Mouse (Mus musculus) ovary, adult 18-20 months (tissue): ENCODE measurements around the gene Pih1d1.
"Not testable (repeated sequence)": the region's sequence is repeated elsewhere in the genome, so short reads cannot be mapped to it uniquely, and the experiment has no call there.

ENCODE experiments used
- DNase-seq: peaks from one replicate; pipeline ENCODE4 v3.0.0; 2022; ENCODE audit warnings: low spot score, mixed read lengths

Gene Pih1d1

DNA sequence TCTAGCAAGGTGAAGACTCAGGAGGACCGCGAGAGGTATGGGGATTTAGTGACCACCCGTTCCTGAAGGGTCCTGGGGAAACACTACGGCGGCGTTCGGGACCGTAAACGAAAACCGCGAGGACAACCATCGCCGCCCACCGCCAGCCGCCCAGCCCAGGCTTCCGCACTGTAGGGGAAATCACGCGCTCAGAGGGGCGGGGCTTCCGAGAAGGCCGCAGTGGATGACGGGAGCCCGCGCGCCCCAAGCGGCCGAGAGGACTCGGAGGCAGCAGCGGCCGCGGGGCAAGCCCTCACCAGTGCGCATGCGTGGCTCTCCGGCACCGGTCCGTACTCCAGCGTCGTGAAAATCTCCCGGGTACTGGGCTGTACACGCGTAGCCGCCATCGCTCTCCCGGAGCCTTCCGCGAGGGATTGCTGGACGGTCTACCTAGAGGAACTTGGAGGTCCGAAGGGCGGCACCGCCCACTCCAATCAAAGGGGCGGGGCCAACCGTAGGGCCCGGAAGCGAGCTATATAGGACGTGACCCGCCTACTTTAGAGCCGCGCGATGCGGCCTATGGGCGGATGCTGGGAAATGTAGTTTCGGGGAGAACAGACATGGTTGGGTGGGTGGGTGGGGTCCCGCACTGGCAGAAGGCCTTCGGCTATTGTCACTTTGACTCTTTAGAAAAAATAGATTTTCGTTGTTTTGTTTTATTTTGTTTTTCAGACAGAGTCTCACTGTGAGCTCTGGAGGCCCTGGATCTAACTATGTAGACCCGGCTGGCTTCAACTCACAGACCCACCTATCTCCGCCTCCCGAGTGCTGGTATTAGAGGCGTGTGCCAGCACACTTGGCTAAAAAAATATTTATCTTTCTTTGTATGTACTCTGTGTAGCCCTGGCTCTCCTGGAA is at the start of gene Pih1d1, which contains the start of gene Aldh16a1:
Pih1d1 (plus strand) TSS at position 208 of the 897 bp plus-strand sequence.
Aldh16a1 (minus strand) TSS at position 489 of the 897 bp plus-strand sequence.
- DNase-seq = peak; percentile 92

DNA sequence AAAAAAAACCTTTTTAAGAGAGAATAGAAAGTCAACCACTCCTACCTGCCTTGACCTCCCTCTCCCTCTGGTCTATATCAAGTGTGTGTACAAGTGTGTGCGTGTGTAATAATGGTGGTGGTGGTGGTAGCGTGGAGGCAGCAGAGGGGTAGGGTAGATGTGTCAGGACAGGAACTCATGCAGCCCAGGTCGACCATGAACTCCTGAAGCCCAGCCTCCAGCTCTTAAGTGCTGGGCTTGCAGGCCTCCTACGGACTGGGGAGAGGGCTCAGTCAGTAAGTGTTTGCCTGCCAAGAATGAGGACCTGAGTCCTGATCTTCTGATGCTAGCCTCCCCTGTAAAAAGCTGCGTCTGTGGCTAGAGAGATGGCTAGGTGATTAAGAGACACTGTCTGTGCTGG is 49.2 kb upstream of the Pih1d1 start:
- no peak for DNase-seq

DNA sequence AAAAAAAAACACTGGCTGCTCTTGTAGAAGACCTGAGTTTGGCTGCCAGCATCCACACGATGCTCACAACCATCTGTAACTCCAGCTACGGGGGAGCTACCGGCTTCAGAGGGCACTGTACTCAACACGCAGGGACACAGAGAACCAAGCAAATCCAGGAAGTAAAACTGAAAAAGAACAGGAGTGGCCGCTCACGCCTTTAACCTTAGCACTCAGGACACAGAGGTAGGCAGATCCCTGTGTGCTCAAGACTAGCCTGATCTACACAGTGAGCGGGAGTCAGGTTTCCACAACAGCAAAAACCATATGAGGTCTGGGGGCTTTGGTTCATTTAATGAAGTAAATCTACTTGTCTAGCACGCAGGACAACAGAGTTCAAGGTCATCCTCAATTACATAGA is 48.6 kb upstream of the Pih1d1 start:
- no peak for DNase-seq

DNA sequence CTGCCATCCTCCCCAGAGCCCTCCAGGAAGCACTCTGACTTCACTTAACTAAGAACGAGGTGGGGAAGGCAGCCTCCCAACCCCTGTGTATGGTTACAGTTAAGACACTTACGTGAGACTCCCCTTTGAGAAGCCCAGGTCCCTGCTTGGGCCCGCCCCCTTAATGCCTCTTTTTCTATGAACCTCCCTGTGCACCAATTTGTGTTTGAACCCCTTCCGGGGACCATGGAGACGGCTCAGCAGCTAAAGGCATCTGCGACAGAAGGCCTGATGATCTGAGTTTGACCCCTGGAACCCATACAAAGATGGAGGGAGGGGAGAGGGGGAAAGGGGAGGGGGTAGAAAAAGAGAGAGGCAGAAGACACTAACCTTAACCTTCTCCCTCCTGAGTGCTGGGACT is 47.7 kb upstream of the Pih1d1 start:
- no peak for DNase-seq

DNA sequence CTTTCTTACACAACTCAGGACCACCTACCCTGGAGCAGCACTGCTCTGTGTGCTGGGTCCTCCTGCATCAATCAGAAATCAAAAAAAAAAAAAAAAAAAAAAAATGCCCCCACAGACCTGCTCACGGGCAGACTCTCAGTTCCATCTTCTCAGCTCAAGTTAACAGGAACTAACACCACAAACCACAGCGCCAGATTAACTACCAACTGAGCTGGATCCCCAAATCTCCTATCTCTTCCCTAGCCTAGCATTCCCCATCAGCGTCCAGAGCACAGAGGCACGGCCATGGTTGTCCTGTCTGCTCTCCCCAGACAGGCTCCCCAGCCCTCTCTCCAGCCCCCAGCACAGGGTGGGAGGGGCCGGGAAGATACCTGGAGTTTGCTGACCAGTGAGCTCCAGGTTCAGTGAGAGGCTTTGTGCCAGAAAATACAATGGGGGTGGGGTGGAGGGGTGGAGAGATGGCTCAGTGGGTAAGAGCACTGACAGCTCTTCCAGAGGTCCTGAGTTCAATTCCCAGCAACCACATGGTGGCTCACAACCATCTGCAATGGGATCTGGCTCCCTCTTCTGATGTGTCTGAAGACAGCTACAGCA is 47.0 kb upstream of the Pih1d1 start:
- no peak for DNase-seq

DNA sequence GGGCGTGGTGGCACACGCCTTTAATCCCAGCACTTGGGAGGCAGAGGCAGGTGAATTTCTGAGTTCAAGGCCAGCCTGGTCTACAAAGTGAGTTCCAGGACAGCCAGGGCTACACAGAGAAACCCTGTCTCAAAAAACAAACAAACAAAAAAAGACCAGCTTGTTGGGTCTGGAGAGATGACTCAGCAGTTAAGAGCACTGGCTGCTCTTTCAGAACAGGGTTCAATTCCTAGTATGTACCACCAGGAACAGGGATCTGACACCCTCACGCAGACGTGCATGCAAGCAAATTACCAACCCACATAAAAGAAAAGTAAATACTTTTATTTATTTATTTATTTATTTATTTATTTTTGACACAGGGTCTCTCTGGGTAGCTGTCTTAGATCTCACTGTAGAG is 44.0 kb upstream of the Pih1d1 start:
- not testable (repeated sequence) for DNase-seq

DNA sequence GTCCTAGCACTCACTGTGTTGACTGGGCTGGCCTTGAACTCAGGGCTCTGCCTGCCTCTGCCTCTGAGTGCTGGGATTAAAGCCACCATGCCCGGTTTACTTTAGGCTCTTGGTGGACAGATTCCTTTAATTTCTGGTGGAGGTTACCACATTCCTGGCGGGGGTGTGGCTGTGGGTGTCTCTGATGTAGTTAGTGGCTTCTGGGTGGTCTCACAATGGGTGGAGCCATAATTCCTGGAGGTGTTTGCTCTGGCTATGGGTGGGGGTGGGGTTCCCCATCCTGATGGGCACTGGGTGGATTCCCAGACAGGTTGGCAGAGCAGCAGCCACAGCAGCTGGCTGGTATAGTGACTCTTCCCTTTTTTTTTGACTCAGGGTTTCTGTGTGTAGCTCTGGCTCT is 42.2 kb upstream of the Pih1d1 start:
- DNase-seq = no peak

DNA sequence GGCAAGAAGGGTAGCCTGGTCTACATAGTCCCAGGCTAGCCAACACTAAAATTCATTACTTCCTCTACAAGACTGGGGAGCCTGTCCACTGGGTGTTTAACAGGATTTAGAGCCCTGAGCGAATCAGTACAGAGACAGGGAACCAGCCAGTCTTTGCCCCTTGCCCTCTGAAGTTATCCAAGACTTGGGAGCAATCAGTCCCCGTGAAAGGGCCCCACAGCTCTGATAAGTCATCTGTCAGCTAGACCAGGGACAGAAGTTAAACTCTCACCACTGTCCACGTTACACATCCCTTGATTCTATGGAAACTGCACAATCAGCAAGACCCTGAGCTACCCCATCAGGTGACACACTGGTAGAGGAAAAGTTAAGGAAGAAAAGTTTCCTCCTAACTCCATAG is 41.6 kb upstream of the Pih1d1 start:
- DNase-seq = no peak

DNA sequence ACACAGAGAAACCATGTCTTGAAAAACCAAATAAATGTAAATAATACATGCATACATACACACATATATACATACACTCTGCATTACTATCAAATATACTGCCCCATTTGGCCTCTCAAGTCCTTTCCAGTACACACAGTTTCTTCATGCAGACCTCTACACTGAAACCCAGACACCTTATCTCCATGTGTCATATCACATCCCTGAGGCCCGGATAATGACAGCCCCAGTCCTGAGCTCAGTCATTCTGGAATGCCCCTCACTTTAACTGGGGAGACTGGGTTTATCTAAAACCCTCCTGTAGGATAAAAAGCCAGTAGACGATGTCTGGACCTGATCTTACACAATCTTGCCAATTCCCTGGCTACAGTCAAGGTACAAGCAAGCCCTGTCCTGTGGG is 40.6 kb upstream of the Pih1d1 start:
- DNase-seq = no peak

DNA sequence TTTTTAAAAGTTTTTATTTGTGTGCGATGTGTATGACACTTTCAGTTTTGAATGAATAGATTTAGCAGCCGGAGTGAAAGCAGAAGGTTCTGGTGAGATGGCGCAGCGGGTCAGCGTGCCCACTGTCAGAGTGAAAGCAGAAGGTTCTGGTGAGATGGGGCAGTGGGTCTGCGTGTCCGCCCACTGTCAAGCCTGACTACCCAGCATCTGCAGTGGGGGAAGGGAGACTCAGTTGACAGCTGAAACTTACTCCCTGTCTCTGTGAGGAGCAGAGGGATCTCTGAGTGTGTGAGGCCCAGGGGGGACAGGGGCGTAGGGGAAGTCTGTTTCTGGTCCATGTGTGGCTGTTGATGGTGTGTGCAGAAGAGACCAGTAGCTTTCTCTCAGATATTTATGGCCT is 36.5 kb upstream of the Pih1d1 start:
- DNase-seq = no peak

DNA sequence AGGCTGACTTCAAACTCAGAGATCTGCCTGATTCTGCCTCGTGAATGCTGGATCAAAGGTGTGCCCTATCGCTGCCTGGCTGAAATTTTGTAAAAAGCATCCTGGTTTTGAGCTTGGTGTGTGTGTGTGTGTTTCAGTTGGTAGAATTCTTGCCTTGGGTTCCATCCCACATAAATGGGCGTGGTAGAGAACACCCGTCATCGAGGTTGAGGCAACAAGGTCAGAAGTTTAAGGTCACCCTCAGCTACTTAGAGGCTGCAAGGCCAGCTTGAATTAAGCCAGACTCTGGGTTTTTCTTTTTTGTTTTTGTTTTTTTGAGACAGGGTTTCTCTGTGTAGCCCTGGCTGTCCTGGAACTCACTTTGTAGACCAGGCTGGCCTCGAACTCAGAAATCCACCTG is 35.8 kb upstream of the Pih1d1 start:
- no peak for DNase-seq

DNA sequence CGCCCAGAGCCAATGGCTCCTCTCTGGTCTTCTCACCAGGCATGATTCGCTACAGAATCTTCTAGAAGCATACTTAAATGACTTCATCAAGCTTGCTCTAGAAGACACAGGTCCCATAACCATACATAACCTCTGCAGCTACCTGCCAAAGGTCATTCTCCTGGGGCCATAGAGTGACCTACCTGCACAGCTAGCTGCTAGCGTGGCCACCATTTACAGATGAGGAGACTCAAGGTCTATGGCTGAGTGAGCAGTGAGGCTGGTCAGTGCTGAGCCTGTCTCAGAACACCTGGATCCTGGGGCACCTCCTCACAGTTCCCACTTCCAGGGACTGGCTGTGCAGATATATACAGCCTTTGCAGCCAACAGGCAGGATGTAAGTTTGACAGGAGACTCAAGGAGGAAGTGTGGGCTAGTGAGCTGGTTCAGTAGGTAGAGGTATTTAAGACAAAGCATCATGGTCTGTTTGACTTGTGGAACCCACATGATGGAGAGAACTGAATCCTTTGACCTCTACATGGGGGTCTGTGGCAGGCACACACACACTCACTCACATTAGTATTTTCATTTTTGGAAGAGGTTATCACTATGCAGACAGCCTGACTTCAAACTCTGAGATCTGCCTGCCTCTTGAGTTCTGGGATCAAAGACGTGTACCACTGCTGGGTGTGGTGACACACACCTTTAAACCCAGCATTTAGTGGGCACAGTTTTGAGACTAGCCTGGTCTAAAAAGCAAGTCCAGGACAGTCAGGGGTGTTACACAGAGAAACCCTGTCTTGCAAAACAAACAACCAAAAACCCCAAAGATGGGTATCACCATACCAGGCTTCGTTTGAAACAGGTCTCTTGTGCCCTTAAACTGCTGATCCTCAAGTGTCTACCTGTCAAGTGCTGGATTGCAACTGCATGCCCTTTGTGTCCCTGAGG is 34.1 kb upstream of the Pih1d1 start:
- DNase-seq = no peak

DNA sequence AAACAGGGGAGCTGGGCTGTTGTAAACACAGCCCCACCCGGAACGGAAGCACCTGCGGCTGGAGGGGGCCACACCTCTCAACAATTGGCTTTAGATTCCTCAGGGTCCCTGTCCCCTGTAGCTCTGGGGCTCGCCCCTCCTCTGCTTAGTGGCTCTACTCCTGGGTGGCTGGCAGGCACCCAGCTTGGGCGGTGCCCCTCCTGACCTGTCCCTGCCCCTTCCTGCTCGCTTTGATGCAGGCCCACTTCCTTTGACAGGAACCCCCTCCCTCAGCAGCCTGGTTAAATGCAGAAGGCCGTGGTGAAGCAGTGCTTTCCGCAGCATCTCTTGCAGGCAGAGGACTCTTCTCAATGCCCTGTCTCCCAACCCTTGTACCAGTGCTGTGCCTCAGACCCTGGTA is 32.7 kb upstream of the Pih1d1 start:
- no peak for DNase-seq

DNA sequence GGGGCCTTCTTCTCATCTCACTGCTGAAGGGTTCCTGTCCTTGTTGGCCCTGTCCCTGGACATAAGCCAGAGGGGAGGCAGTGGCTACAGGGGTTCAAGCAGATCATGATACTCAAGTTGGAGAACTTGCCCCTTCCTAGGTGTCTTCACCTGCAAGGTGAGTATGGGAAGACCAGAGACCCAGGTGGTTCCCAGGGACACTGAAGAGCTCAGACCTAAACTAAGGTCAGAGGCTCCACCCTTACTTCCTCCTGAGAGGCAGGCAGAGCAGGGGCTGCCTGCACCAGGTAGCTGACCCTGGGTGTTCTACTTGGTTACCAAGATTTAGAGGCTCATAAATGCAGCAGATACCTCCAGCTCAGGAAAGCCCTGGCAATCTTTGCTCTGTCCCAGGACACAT is 32.1 kb upstream of the Pih1d1 start:
- DNase-seq = no peak

DNA sequence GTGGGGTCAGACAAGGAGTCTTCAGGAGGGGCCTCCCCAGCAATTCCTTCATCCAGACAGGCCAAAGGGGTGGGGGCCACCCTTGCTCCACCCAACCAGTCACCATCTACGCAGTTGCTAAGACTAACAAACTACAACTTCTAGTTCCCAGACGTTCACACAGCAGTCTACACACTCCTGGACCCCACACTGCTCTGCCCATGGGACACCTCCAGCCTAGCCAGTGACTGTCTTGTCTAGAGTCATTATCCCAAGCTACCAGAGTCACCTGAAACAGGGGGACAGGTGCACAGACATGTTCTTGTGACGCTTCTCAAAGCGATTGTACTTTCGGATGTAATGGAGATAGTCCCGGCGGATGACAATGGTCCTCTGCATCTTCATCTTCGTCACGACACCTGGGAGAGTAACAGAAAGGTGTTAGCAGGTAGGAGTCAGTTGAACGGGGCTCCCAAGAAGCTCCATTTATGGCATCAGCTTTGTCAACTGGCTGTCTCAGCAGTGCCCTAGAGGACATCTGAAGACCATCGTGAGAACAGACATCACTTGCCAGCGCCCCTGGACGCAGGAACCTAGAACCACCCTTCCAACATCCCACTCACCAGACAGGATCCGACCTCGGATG is 31.4 kb upstream of the Pih1d1 start:
- DNase-seq = no peak

DNA sequence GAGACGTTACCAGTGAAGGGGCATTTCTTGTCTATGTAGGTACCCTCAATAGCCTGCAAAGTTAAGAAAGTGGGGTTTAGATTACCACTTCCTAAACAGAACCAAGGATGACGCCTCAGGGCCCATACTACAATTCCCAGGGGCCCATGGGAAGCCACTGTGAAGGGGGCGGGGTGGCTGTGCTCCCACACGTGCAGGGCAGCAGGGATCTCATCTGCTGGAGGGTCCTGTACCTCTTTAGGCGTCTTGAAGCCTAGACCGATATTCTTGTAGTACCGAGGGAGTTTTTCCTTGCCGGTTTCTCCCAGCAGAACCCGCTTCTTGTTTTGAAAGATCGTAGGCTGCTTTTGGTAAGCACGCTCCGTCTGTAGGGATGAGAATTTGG is 30.9 kb upstream of the Pih1d1 start:
- DNase-seq = no peak

DNA sequence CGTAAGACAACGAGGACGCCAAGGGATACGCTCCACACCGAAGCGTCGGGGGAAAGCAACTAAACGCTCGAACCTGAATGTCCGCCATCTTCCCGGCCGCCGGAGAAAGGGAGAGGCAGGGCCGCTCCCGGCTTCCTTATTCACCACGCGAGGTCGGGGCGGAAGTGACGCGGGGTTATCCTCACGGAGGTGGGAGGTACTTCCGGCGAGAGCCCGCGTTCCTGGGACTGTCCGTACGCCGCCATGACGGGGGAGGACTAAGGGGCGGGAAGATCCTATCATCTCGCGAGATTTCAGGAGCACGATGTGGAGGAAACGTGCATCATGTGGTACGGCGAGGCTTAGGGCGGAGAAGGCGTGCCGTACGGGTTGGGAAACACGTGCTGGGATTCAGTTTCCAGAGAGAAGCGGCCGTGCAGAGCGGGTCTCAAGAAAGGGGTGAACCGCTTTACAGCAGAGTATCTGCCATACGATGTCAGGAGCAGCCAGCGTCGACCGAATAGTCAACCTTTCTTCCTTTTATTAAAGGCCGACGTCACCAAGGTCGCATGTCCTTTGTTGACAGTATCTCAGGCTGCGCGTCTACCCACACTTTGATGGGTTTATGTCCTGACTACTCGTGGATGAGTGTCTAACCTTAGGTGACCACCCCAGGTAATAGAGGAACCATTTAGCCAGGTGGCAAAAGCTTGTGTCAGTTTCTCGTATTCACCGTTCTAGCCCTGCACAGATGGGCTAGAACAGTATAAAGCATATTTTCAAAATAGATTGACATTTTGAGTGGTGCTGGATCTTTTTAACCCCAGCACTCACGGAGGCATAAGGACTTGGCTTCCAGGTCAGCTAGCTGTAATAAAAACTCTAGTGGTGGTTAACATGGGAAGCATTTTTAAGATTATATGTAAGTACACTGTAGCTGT is 29.6 kb upstream of the Pih1d1 start, which contains the start of gene Rps11:
Rps11 (minus strand) TSS at position 216 of the 920 bp plus-strand sequence.
- DNase-seq = peak; percentile 98

DNA sequence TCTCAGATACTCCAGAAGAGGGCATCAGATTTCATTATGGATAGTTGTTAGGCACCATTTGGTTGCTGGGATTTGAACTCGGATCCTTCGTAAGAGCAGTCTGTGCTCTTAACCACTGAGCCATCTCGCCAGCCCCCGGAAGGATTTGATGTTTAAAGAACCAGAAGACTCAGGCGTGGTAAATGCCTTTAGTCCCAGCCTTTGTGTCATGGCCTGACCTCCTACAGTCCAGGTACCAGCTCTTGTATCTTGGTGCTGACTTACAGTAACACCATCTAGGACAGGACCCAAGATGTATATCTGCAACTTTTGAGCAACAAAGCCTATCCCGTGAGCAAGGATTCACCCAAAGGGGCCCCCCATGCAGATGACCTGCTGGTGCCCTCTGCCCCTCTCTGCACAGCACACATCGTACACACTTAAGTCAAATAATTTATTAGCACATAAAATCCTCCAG is 28.9 kb upstream of the Pih1d1 start:
- no peak for DNase-seq

DNA sequence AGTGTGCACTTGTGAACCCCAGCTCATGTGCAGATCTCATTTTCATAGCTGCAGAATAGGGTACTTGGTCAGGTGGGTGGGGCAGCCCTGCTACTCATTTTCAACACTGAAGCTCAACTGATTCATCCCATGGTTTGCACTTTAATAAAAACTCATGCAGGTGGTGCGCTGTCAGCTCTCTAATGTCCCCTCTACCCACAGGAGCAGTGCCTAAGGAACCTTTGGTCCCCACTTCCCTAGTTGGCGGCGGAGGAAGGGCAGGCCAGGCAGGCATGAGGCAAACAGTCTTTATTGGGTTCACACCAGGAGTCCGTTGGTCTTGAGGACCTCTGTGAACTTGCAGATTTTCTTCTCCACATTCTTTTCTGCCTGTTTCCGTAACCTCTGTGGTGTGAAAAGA is 28.5 kb upstream of the Pih1d1 start:
- not testable (repeated sequence) for DNase-seq

DNA sequence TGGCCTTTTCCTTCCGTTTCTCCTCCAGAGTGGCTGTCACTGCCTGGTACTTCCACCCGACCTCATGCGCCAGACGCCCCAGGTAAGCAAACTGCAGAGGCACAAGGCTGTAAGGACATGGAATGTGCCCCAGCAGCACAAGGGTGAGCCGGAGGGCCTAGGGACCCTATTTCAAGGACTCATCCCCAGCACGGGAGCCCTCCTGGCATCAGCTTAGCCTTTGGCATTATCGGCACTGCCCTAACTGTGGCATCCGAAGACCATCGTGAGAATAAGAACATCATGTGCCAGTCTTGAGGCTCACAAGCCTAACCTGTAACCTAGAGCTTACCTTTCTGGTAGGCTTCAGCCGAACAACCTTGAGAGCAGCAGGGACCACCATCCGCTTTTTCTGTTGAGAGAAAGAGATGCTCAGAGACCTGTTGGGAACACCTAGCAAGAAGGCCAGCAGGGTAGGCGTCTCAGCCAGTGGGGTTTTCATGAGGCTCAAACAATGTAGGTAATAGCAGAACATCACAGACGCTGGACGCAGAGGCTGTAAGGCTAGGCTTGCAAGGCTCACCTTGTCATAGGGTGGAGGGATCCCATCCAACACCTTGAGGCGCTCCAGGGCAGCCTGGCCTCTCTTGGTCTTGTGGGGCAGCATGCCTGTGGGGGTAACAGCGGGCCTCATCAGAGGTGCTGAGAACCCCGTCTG is 27.8 kb upstream of the Pih1d1 start:
- no peak for DNase-seq
